Mouse (Mus musculus) lung, adult 2 months (tissue): ENCODE results near the gene Fpr1.

Experiments used
- CTCF ChIP-seq: fragments of 200-500 bp; IDR thresholded peaks from 2 replicates; pipeline ENCODE4 v1.5.1; 2011; ENCODE audit warnings: mild to moderate bottlenecking, low read length, control low read depth; ENCODE audit not compliant: insufficient read depth
- POLR2A ChIP-seq: fragments of 200-500 bp; IDR thresholded peaks from 2 replicates; pipeline ENCODE4 v1.6.1; 2011; ENCODE audit warnings: low read depth, mild to moderate bottlenecking, control low read depth, low read length, borderline replicate concordance; ENCODE audit errors: extremely low read depth

DNA sequence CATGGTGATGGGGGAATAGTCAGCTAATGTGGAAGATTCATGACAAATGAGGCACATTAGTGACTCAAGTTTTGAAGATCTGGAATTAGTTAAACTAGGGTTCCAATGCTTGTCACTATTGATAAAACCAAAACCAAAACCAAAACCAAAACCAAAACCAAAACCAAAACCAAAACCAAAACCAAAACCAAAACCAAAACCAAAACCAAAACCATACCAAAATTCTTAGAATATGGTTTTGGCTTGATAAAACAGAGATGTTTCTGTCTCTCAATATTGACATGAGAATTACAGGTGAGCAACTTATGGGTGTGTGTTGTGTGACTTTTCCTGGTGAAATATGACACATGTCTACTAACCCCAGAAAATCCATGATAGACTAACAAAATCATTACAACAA, 34.0 kb upstream of the Fpr1 start:
- TF ChIP-seq CTCF (no peak), POLR2A (no peak)
